ENCODE assay signal across 23 mouse cellular contexts in the genomic region with DNA sequence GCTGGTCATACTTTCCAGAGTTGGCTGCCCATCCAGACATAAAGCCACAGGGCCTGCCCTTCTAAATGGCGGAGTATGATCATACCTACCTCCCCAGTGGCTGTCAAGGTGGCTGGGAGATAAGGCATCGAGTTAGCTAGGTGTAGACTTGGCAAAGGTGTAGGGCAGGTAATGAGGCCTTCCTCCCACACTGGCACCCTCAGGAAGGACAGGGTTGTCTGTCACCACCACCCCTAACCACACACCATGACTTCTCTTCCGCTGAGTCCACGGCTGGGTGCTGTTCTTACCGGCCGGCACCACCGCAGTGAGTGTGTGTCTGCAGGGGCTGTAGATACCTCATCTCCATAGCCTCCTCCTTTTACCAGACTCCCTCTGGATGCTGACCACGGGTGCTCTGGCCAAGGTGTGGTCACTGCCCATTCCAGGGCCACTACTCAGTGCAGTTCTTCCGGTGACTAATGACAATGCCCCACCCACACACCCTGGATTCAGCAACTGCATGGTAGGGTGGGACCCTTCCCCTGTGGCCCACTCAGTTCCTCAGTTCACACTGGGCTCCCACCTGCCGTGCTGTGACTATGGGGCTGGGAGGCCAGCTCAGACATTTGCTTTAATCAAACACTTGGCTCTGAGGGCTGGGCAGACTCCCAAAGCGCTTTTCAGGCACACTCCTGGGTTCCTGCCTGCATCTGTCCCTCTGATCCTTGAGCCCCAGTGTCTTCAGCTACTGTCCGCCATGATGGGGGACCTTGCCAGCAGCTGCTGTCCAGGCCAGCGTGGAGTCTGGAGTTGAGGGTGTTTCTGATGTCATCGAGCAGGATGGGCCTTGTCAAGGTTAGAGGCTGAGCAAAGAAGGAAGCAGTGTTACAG. TPM values are rescaled to one million over a fixed set of nuclear protein-coding genes. Genes with fewer than 3 reads are reported as not detected.
DNase-seq lines count a peak whose midpoint lies in the region; ATAC-seq and TF ChIP-seq lines count a peak whose summit lies in the region.
"Had no signal": no experiment of that assay in that cellular context is flagged by ENCODE, and none has a peak within 500 bp of the region (broad histone marks: within the 10 kb centered on the region; RNA-seq: fewer than 3 reads in every experiment).

No protein-coding gene starts in this region.

- no peak for TF ChIP-seq EP300 in lung, postnatal 0 days (IDR thresholded peaks at IDR 0.05)

- TF ChIP-seq CTCF in lung, postnatal 0 days (IDR thresholded peaks at IDR 0.05) = no peak

- H3K4me2 ChIP-seq in lung, postnatal 0 days (replicated peaks; ENCODE audit: low read depth, low read length) = no peak overlapping the region
- H3K4me2 ChIP-seq: forebrain, embryonic 12.5 days; hindbrain, embryonic 13.5 days; neural tube, embryonic 12.5 days; stomach, embryonic 15.5 days had no signal

- no peaks in the 10 kb centered on the region for H3K36me3 ChIP-seq in lung, postnatal 0 days (ENCODE audit: insufficient read depth, low read length)
- H3K36me3 ChIP-seq: forebrain, embryonic 12.5 days; heart, embryonic 10.5 days; hindbrain, embryonic 13.5 days; neural tube, embryonic 12.5 days; stomach, embryonic 15.5 days had no signal

- H3K27me3 ChIP-seq in lung, postnatal 0 days (replicated peaks; ENCODE audit: insufficient read depth, low read length) = no peaks in the 10 kb centered on the region
- H3K27me3 ChIP-seq: stomach, embryonic 15.5 days had no signal

- no peak overlapping the region for H3K4me3 ChIP-seq in lung, postnatal 0 days (ENCODE audit: low read depth, low read length)
- H3K4me3 ChIP-seq: forebrain, embryonic 12.5 days; heart, embryonic 10.5 days; hindbrain, embryonic 13.5 days; neural tube, embryonic 12.5 days; stomach, embryonic 15.5 days had no signal

- H3K9ac ChIP-seq in lung, postnatal 0 days (replicated peaks; ENCODE audit: low read depth) = no peak overlapping the region
- H3K9ac ChIP-seq: forebrain, embryonic 12.5 days; neural tube, embryonic 12.5 days; stomach, embryonic 15.5 days had no signal

- no peak overlapping the region for H3K27ac ChIP-seq in lung, postnatal 0 days (ENCODE audit: low read length)
- H3K27ac ChIP-seq: forebrain, embryonic 12.5 days; heart, embryonic 10.5 days; hindbrain, embryonic 13.5 days; neural tube, embryonic 12.5 days; stomach, embryonic 15.5 days had no signal

- H3K9me3 ChIP-seq in lung, postnatal 0 days (ENCODE audit: low read length) = no peaks in the 10 kb centered on the region
- H3K9me3 ChIP-seq: forebrain, embryonic 12.5 days; heart, embryonic 10.5 days; hindbrain, embryonic 13.5 days; neural tube, embryonic 12.5 days; stomach, embryonic 15.5 days had no signal

- no peaks in the 10 kb centered on the region; the same call in 1 of the 2 replicates for H3K4me1 ChIP-seq in lung, postnatal 0 days (ENCODE audit: insufficient read depth, low read depth, low read length)

- no peak for DNase-seq in lung, postnatal 0 days (ENCODE audit: low spot score)
- no peak for DNase-seq in lung, postnatal 36 days
- peak; percentile 43 to 59 for DNase-seq in B cell, adult 2 months
- DNase-seq in T-cell, adult 2 months (ENCODE audit: low spot score) = peak; percentile 48
- DNase-seq in natural killer cell, adult 2 months (ENCODE audit: low spot score in 2 of 2) = peak; percentile 71 to 81
- no peak for DNase-seq in thymus, adult 18-20 months
- no peak for DNase-seq in thymus, postnatal 10 days (ENCODE audit: low spot score in 2 of 2)
- no peak for DNase-seq in kidney, postnatal 4 days
- DNase-seq: adrenal gland, adult 8-10 months; cerebellum, adult 11 months; cerebellum, postnatal 36 days; gastrocnemius, postnatal 36 days; heart, postnatal 10 days; kidney, postnatal 10 days; lung, adult 18-20 months; midbrain, embryonic 14.5 days had no signal

- ATAC-seq in lung, postnatal 0 days = 0 out of 2 replicates have a peak, but pooled peaks have one; percentile 10
- ATAC-seq: intestine, embryonic 16.5 days had no signal

- 68% methylated on average over 14 of the region's 14 CpGs for WGBS in lung, postnatal 0 days

RNA-seq across cellular contexts. Expression of gene Qrfp, which starts 0.9 kb away (rescaled TPM):
- polyA plus RNA-seq in lung, postnatal 0 days (2015; fragmentation: Nextera tagmentation; extraction: Ambion mirVana) = 0.04 and 0.13 TPM in 2 replicates
- polyA plus RNA-seq: forebrain, embryonic 12.5 days; heart, embryonic 10.5 days; hindbrain, embryonic 13.5 days; intestine, embryonic 16.5 days; liver, adult 2 months had no signal

RNA-seq across cellular contexts. Expression of gene Fibcd1, which starts 34.5 kb away (rescaled TPM):
- polyA plus RNA-seq in lung, postnatal 0 days (2015; fragmentation: Nextera tagmentation; extraction: Ambion mirVana) = 0.02 and 0.08 TPM in 2 replicates
- polyA plus RNA-seq: liver, adult 2 months had no signal

Comparison
In these comparisons a context has a peak if more than half of its experiments do, and no peak if none do; other contexts are left out.
1. DNase-seq: peak in B cell, adult 2 months (2 of 2), T-cell, adult 2 months (single experiment) and natural killer cell, adult 2 months (2 of 2); none in lung, postnatal 0 days (single experiment), lung, postnatal 36 days (single experiment), thymus, adult 18-20 months (0 of 2), thymus, postnatal 10 days (0 of 2) and kidney, postnatal 4 days (0 of 2).